Mouse (Mus musculus) hindbrain, embryonic 13.5 days (tissue): Measurements from ENCODE around the gene Adh1. TPM values are rescaled to one million over a fixed set of nuclear protein-coding genes. Genes with fewer than 3 reads are reported as not detected.

ENCODE experiments used
- ATAC-seq: fragments of 200-750 bp; cut with Nextera tagmentation; 2 replicates; pipeline ENCODE4 v1.8.0; 2017; ENCODE audit warnings: moderate TSS enrichment; ENCODE audit not compliant: low FRiP score
- H3K27ac ChIP-seq: fragments of 300-500 bp; sonication (generic); 2 replicates; pipeline ENCODE4 v1.5.1; 2015; ENCODE audit warnings: inconsistent platforms, mild to moderate bottlenecking, moderate library complexity
- H3K27me3 ChIP-seq: fragments of 300-500 bp; sonication (generic); 2 replicates; pipeline ENCODE4 v1.6.1; 2015; ENCODE audit warnings: mild to moderate bottlenecking, inconsistent platforms
- H3K36me3 ChIP-seq: fragments of 300-500 bp; sonication (generic); 2 replicates; pipeline ENCODE4 v1.6.1; 2015; ENCODE audit warnings: mild to moderate bottlenecking, inconsistent platforms
- H3K4me1 ChIP-seq: fragments of 300-500 bp; sonication (generic); replicated peaks from 2 replicates; pipeline ENCODE4 v1.6.1; 2015; ENCODE audit warnings: inconsistent platforms
- H3K4me2 ChIP-seq: fragments of 300-500 bp; sonication (generic); 2 replicates; pipeline ENCODE4 v1.6.1; 2015; ENCODE audit warnings: inconsistent platforms, mild to moderate bottlenecking, moderate library complexity
- H3K4me3 ChIP-seq: fragments of 300-500 bp; sonication (generic); 2 replicates; pipeline ENCODE4 v1.5.1; 2015; ENCODE audit warnings: mild to moderate bottlenecking, inconsistent platforms
- H3K9ac ChIP-seq: fragments of 300-500 bp; sonication (generic); 2 replicates; pipeline ENCODE4 v1.6.1; 2015; ENCODE audit warnings: mild to moderate bottlenecking, inconsistent platforms
- H3K9me3 ChIP-seq: fragments of 300-500 bp; sonication (generic); 2 replicates; pipeline ENCODE4 v1.6.1; 2016; ENCODE audit warnings: inconsistent platforms
- WGBS: fragments of 180-500 bp; shearing (Covaris S2); methylation state at CpG from one replicate; pipeline ENCODE4 v1.1.7; 2015; 5-methylcytosine and 5-hydroxymethylcytosine counted together
- polyA plus RNA-seq: library from polyadenylated mRNA; unstranded; fragments of >200 nt; fragmentation: Nextera tagmentation; extraction: Ambion mirVana; gene quantifications from 2 replicates; pipeline ENCODE4 v1.2.1, GENCODE M21; 2015

Adh1 gene
- polyA plus RNA-seq, 1 experiment from 2014 or later = 1.4 TPM

- 94% methylated on average over 1 of the region's 1 CpGs for WGBS
- no peak overlapping the region for H3K9ac ChIP-seq
- no peaks in the 10 kb centered on the region for H3K27me3 ChIP-seq
- H3K9me3 ChIP-seq = no peaks in the 10 kb centered on the region
- ATAC-seq = no peak
- H3K27ac ChIP-seq = no peak overlapping the region
- no peak overlapping the region for H3K4me3 ChIP-seq
- no peaks in the 10 kb centered on the region for H3K36me3 ChIP-seq
- H3K4me1 ChIP-seq = no peaks in the 10 kb centered on the region
- no peak overlapping the region for H3K4me2 ChIP-seq
Measured at GRCm38 (mm10) chr3:138335566-138335965, 74.8 kb downstream of the Adh1 start.

- Histone ChIP-seq H3K4me1 (no peaks in the 10 kb centered on the region), H3K27ac (no peak overlapping the region), H3K9ac (no peak overlapping the region), H3K9me3 (no peaks in the 10 kb centered on the region), H3K4me3 (no peak overlapping the region), H3K36me3 (no peaks in the 10 kb centered on the region), H3K4me2 (no peak overlapping the region), H3K27me3 (no peaks in the 10 kb centered on the region)
- no peak for ATAC-seq
- WGBS = 74% methylated on average over 3 of the region's 3 CpGs
Measured at GRCm38 (mm10) chr3:138336104-138336754, 75.4 kb downstream of the Adh1 start.

Other genes with a start within 250 kb of the Adh1 start
- gene 1110002E22Rik, start 195.9 kb upstream of the Adh1 start, polyA plus RNA-seq = 0.12 and 0.18 TPM in 2 replicates
- gene Gm5105, start 193.6 kb upstream of the Adh1 start, polyA plus RNA-seq = 0.12 TPM in 1 of 2 replicates, not detected in the other
- gene Trmt10a, start 117.5 kb upstream of the Adh1 start, polyA plus RNA-seq = 8.1 TPM in 2 replicates
- gene Mttp, start 116.0 kb upstream of the Adh1 start, polyA plus RNA-seq = 9.4 and 10.0 TPM in 2 replicates
- 0.10 TPM in 1 of 2 replicates, not detected in the other for gene 4930579F01Rik, start 67.2 kb upstream of the Adh1 start, polyA plus RNA-seq
- 0.71 and 1.1 TPM in 2 replicates for gene Adh7, start 43.2 kb upstream of the Adh1 start, polyA plus RNA-seq
- gene Adh6a, start 52.3 kb downstream of the Adh1 start, polyA plus RNA-seq = not detected in 2 replicates
- gene Adh6b, start 80.8 kb downstream of the Adh1 start, polyA plus RNA-seq = 0.10 and 0.22 TPM in 2 replicates
- gene Adh4, start 154.5 kb downstream of the Adh1 start, polyA plus RNA-seq = not detected in 2 replicates
- 230 TPM in 2 replicates for gene Adh5, start 182.1 kb downstream of the Adh1 start, polyA plus RNA-seq
- 47.7 and 49.9 TPM in 2 replicates for gene Metap1, start 228.5 kb downstream of the Adh1 start, polyA plus RNA-seq